Mouse (Mus musculus) intestine, postnatal 0 days (tissue): ENCODE measurements around the gene Slxl1. TPM values are rescaled to one million over a fixed set of nuclear protein-coding genes. Genes with fewer than 3 reads are reported as not detected.
"Not testable (repeated sequence)": the region's sequence is repeated elsewhere in the genome, so short reads cannot be mapped to it uniquely, and the experiment has no call there.

Experiments used
- ATAC-seq: fragments of 200-750 bp; cut with Nextera tagmentation; 2 replicates; pipeline ENCODE4 v1.8.0; 2017; ENCODE audit warnings: mild to moderate bottlenecking, moderate TSS enrichment, moderate library complexity
- H3K27ac ChIP-seq: fragments of 300-500 bp; sonication (generic); 2 replicates; pipeline ENCODE4 v1.5.1; 2014; ENCODE audit warnings: mild to moderate bottlenecking, low read depth, low read length, moderate library complexity
- H3K27me3 ChIP-seq: fragments of 300-500 bp; sonication (generic); replicated peaks from 2 replicates; pipeline ENCODE4 v1.6.1; 2014; ENCODE audit warnings: low read length, mixed read lengths; ENCODE audit not compliant: control insufficient read depth, insufficient read depth
- H3K36me3 ChIP-seq: fragments of 300-500 bp; sonication (generic); 2 replicates; pipeline ENCODE4 v1.6.1; 2014; ENCODE audit warnings: mild to moderate bottlenecking, moderate library complexity; ENCODE audit not compliant: control insufficient read depth, insufficient read depth
- H3K4me1 ChIP-seq: fragments of 300-500 bp; sonication (generic); replicated peaks from 2 replicates; pipeline ENCODE4 v1.6.1; 2014; ENCODE audit warnings: antibody characterized with exemption, low read length, mixed read lengths; ENCODE audit not compliant: control insufficient read depth, insufficient read depth
- H3K4me2 ChIP-seq: fragments of 300-500 bp; sonication (generic); replicated peaks from 2 replicates; pipeline ENCODE4 v1.6.1; 2014; ENCODE audit warnings: low read depth, mild to moderate bottlenecking, moderate library complexity
- H3K4me3 ChIP-seq: fragments of 300-500 bp; sonication (generic); 2 replicates; pipeline ENCODE4 v1.5.1; 2014; ENCODE audit warnings: low read depth, low read length
- H3K9ac ChIP-seq: fragments of 300-500 bp; sonication (generic); 2 replicates; pipeline ENCODE4 v1.6.1; 2014; ENCODE audit warnings: mild to moderate bottlenecking, low read depth, low read length
- H3K9me3 ChIP-seq: fragments of 300-500 bp; sonication (generic); 2 replicates; pipeline ENCODE4 v1.6.1; 2016; ENCODE audit warnings: mixed run types; ENCODE audit not compliant: control insufficient read depth
- WGBS: fragments of 180-500 bp; shearing (Covaris S2); extraction: QIAGEN DNeasy Blood & Tissue Kit; methylation state at CpG from one replicate; pipeline ENCODE4 v1.1.7; 2014; 5-methylcytosine and 5-hydroxymethylcytosine counted together
- polyA plus RNA-seq: library from polyadenylated mRNA; unstranded; fragments of >200 nt; fragmentation: Nextera tagmentation; extraction: Ambion mirVana; gene quantifications from 2 replicates; pipeline ENCODE4 v1.2.1, GENCODE M21; 2015

Gene Slxl1
- polyA plus RNA-seq: not detected in 2 replicates

DNA sequence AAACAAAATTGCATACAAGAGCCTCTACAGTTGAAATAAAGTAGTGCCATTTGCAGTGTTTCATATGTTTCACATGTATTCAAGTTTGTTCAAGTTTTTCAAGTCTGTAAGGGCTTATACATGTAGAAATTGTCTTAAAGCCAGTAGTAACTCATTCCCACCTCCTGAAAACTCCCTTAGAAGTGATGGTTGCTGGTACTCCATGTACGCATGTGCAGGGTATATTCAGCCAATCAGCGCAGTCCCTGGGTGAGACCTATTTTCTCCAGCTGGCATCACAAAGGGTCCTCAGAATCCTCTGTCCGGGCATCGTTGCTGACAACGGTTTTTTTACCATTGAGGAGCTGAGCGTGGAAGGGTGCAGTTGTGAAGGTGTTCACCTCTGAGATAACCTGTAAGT lies at the start of gene Slxl1:
Slxl1 (plus strand) TSS at position 301 of the 400 bp plus-strand sequence.
- H3K27me3 ChIP-seq, H3K36me3 ChIP-seq, H3K9ac ChIP-seq, H3K4me3 ChIP-seq, H3K4me2 ChIP-seq, H3K9me3 ChIP-seq, H3K4me1 ChIP-seq, H3K27ac ChIP-seq, ATAC-seq: not testable (repeated sequence)
- WGBS: no CpG with 5 or more reads among the region's 6 CpGs
